7 mouse cellular contexts compared by ENCODE assay signal in genomic region chr7:141468164-141468521, GRCm38 (mm10). TPM values are rescaled to one million over a fixed set of nuclear protein-coding genes. Genes with fewer than 3 reads are reported as not detected.
DNase-seq lines count a peak whose midpoint lies in the region; ATAC-seq and TF ChIP-seq lines count a peak whose summit lies in the region.

No protein-coding gene starts in this region.

- H3K4me3 ChIP-seq in megakaryocyte, embryonic 14.5 days (replicated peaks), result peak overlapping the region; percentile 99
- peak overlapping the region; percentile 67 for H3K4me3 ChIP-seq in embryonic facial prominence, embryonic 11.5 days (ENCODE audit: low read depth, low read length)
- peak overlapping the region; percentile 55 for H3K4me3 ChIP-seq in hindbrain, postnatal 0 days (ENCODE audit: low read length)
- peak overlapping the region; percentile 54 for H3K4me3 ChIP-seq in midbrain, embryonic 14.5 days (replicated peaks; ENCODE audit: low read depth, low read length)

- peak overlapping the region; percentile 80 for H3K9ac ChIP-seq in embryonic facial prominence, embryonic 11.5 days (replicated peaks; ENCODE audit: low read length)
- peak overlapping the region; percentile 69 for H3K9ac ChIP-seq in hindbrain, postnatal 0 days (replicated peaks; ENCODE audit: low read length)
- peak overlapping the region; percentile 75 for H3K9ac ChIP-seq in midbrain, embryonic 14.5 days (replicated peaks; ENCODE audit: low read length)

- DNase-seq in embryonic facial prominence, embryonic 11.5 days (ENCODE audit: low spot score), result no peak
- no peak for DNase-seq in hindbrain, postnatal 0 days (ENCODE audit: low spot score)
- DNase-seq in midbrain, embryonic 14.5 days, result peak; percentile 30
- DNase-seq in c-Kit-positive CD71-positive TER-119-positive erythroid progenitor cells, embryonic 14.5 days (ENCODE audit: low spot score), result no peak

- H3K27ac ChIP-seq in embryonic facial prominence, embryonic 11.5 days (replicated peaks; ENCODE audit: low read depth, low read length), result peak overlapping the region; percentile 67
- peak overlapping the region; percentile 86 for H3K27ac ChIP-seq in hindbrain, postnatal 0 days
- peak overlapping the region; percentile 84 for H3K27ac ChIP-seq in midbrain, embryonic 14.5 days (replicated peaks; ENCODE audit: low read depth, low read length)

- H3K27me3 ChIP-seq in megakaryocyte, embryonic 14.5 days (replicated peaks), result peaks cover 3% of the 10 kb centered on the region
- H3K27me3 ChIP-seq in embryonic facial prominence, embryonic 11.5 days (ENCODE audit: control insufficient read depth, insufficient read depth, low read length), result peaks cover 24% of the 10 kb centered on the region
- peaks cover 18% of the 10 kb centered on the region for H3K27me3 ChIP-seq in hindbrain, postnatal 0 days (ENCODE audit: insufficient read depth, low read length)
- H3K27me3 ChIP-seq in midbrain, embryonic 14.5 days (ENCODE audit: control insufficient read depth, insufficient read depth, low read length), result peaks cover 41% of the 10 kb centered on the region

- peak overlapping the region; percentile 74 for H3K4me2 ChIP-seq in embryonic facial prominence, embryonic 11.5 days (ENCODE audit: low read depth, low read length)
- peak overlapping the region; percentile 74 for H3K4me2 ChIP-seq in hindbrain, postnatal 0 days (ENCODE audit: low read depth, low read length)
- H3K4me2 ChIP-seq in midbrain, embryonic 14.5 days (ENCODE audit: low read length), result peak overlapping the region; percentile 67

- WGBS in embryonic facial prominence, embryonic 11.5 days, result 21% methylated on average over 5 of the region's 5 CpGs
- 22% methylated on average over 5 of the region's 5 CpGs for WGBS in hindbrain, postnatal 0 days
- WGBS in midbrain, embryonic 14.5 days, result 21% methylated on average over 5 of the region's 5 CpGs

- TF ChIP-seq CTCF in hindbrain, postnatal 0 days (IDR thresholded peaks at IDR 0.05; ENCODE audit: low read depth), result no peak

- H3K9me3 ChIP-seq in megakaryocyte, embryonic 14.5 days, result no peaks in the 10 kb centered on the region
- no peaks in the 10 kb centered on the region for H3K9me3 ChIP-seq in embryonic facial prominence, embryonic 11.5 days (replicated peaks; ENCODE audit: control insufficient read depth, low read length)
- no peaks in the 10 kb centered on the region for H3K9me3 ChIP-seq in hindbrain, postnatal 0 days (ENCODE audit: low read length)
- no peaks in the 10 kb centered on the region for H3K9me3 ChIP-seq in midbrain, embryonic 14.5 days (ENCODE audit: control insufficient read depth, low read length)

- peaks cover 57% of the 10 kb centered on the region for H3K36me3 ChIP-seq in megakaryocyte, embryonic 14.5 days (replicated peaks; ENCODE audit: low read length)
- peaks cover 7% of the 10 kb centered on the region; the same call in 1 of the 2 replicates for H3K36me3 ChIP-seq in embryonic facial prominence, embryonic 11.5 days (replicated peaks; ENCODE audit: control insufficient read depth, insufficient read depth, low read depth, low read length)
- peaks cover 12% of the 10 kb centered on the region for H3K36me3 ChIP-seq in hindbrain, postnatal 0 days (ENCODE audit: insufficient read depth, low read length)
- peaks cover 29% of the 10 kb centered on the region for H3K36me3 ChIP-seq in midbrain, embryonic 14.5 days (ENCODE audit: control insufficient read depth, insufficient read depth, low read length)

- no peak for ATAC-seq in megakaryocyte, adult 5-6 weeks (ENCODE audit: poor library complexity, severe bottlenecking)
- no peak for ATAC-seq in embryonic facial prominence, embryonic 11.5 days (replicated peaks; ENCODE audit: insufficient number of reproducible peaks, low FRiP score, low TSS enrichment, low read depth)
- ATAC-seq in hindbrain, postnatal 0 days, result no peak
- peak; percentile 38; the same call in 1 of the 2 replicates for ATAC-seq in midbrain, embryonic 14.5 days (ENCODE audit: low FRiP score, low TSS enrichment)
- no peak for ATAC-seq in megakaryocyte-erythroid progenitor cell, adult 5-6 weeks (replicated peaks; ENCODE audit: low FRiP score, low TSS enrichment, poor library complexity, severe bottlenecking)

- peaks cover 92% of the 10 kb centered on the region for H3K4me1 ChIP-seq in megakaryocyte, embryonic 14.5 days
- H3K4me1 ChIP-seq in embryonic facial prominence, embryonic 11.5 days (ENCODE audit: control insufficient read depth, insufficient read depth, low read length), result peaks cover 27% of the 10 kb centered on the region
- peaks cover 20% of the 10 kb centered on the region; the same call in 1 of the 2 replicates for H3K4me1 ChIP-seq in hindbrain, postnatal 0 days (ENCODE audit: insufficient read depth, low read length)
- H3K4me1 ChIP-seq in midbrain, embryonic 14.5 days (ENCODE audit: control insufficient read depth, insufficient read depth, low read length), result peaks cover 31% of the 10 kb centered on the region

RNA-seq across cellular contexts. Expression of gene Cd151, which starts 1.0 kb away (rescaled TPM):
- 56.1 and 168 TPM in 2 replicates for polyA plus RNA-seq in megakaryocyte, embryonic 14.5 days (2012; ENCODE audit: insufficient read depth, low replicate concordance)
- total RNA-seq in megakaryocyte, adult 5-6 weeks (2015), result 13.3 and 16.8 TPM in 2 replicates
- 21.6 and 26.4 TPM in 2 replicates for total RNA-seq in megakaryocyte, adult 5-6 weeks (2017)
- 39.2 and 42.4 TPM in 2 replicates for polyA plus RNA-seq in embryonic facial prominence, embryonic 11.5 days (2014; fragmentation: Nextera tagmentation; extraction: Ambion mirVana)
- 62.6 and 79.4 TPM in 2 replicates for total RNA-seq in hindbrain, postnatal 0 days (2014; rRNA removed)
- 16.1 and 18.5 TPM in 2 replicates for polyA plus RNA-seq in hindbrain, postnatal 0 days (2015; fragmentation: Nextera tagmentation; extraction: Ambion mirVana)
- polyA plus RNA-seq in midbrain, embryonic 14.5 days (2014; fragmentation: Nextera tagmentation; extraction: Ambion mirVana), result 43.8 and 44.1 TPM in 2 replicates
- total RNA-seq in megakaryocyte-erythroid progenitor cell, adult 5-6 weeks (2014; fragmentation: Nextera tagmentation), result 20.2 and 24.2 TPM in 2 replicates
- 13.2 and 17.6 TPM in 2 replicates for total RNA-seq in megakaryocyte-erythroid progenitor cell, adult 5-6 weeks (2017)

RNA-seq across cellular contexts. Expression of gene Polr2l, which starts 6.8 kb away (rescaled TPM):
- 49.6 and 150 TPM in 2 replicates for polyA plus RNA-seq in megakaryocyte, embryonic 14.5 days (2012; ENCODE audit: insufficient read depth, low replicate concordance)
- 16.6 and 24.0 TPM in 2 replicates for total RNA-seq in megakaryocyte, adult 5-6 weeks (2015)
- total RNA-seq in megakaryocyte, adult 5-6 weeks (2017), result 17.9 and 27.6 TPM in 2 replicates
- polyA plus RNA-seq in embryonic facial prominence, embryonic 11.5 days (2014; fragmentation: Nextera tagmentation; extraction: Ambion mirVana), result 60.6 and 67.2 TPM in 2 replicates
- total RNA-seq in hindbrain, postnatal 0 days (2014; rRNA removed), result 25.5 and 46.1 TPM in 2 replicates
- 75.9 and 81.6 TPM in 2 replicates for polyA plus RNA-seq in hindbrain, postnatal 0 days (2015; fragmentation: Nextera tagmentation; extraction: Ambion mirVana)
- 75.1 and 93.3 TPM in 2 replicates for polyA plus RNA-seq in midbrain, embryonic 14.5 days (2014; fragmentation: Nextera tagmentation; extraction: Ambion mirVana)
- 77.2 and 78.1 TPM in 2 replicates for total RNA-seq in megakaryocyte-erythroid progenitor cell, adult 5-6 weeks (2014; fragmentation: Nextera tagmentation)
- 53.3 and 54.9 TPM in 2 replicates for total RNA-seq in megakaryocyte-erythroid progenitor cell, adult 5-6 weeks (2017)

RNA-seq across cellular contexts. Expression of gene Tspan4, which starts 6.9 kb away (rescaled TPM):
- 53.2 and 54.8 TPM in 2 replicates for polyA plus RNA-seq in megakaryocyte, embryonic 14.5 days (2012; ENCODE audit: insufficient read depth, low replicate concordance)
- total RNA-seq in megakaryocyte, adult 5-6 weeks (2015), result 1.4 and 1.5 TPM in 2 replicates
- 1.9 and 3.3 TPM in 2 replicates for total RNA-seq in megakaryocyte, adult 5-6 weeks (2017)
- polyA plus RNA-seq in embryonic facial prominence, embryonic 11.5 days (2014; fragmentation: Nextera tagmentation; extraction: Ambion mirVana), result 24.8 and 27.3 TPM in 2 replicates
- 101 and 119 TPM in 2 replicates for total RNA-seq in hindbrain, postnatal 0 days (2014; rRNA removed)
- 78.2 and 83.9 TPM in 2 replicates for polyA plus RNA-seq in hindbrain, postnatal 0 days (2015; fragmentation: Nextera tagmentation; extraction: Ambion mirVana)
- polyA plus RNA-seq in midbrain, embryonic 14.5 days (2014; fragmentation: Nextera tagmentation; extraction: Ambion mirVana), result 35.2 and 36.4 TPM in 2 replicates
- 31.6 and 38.2 TPM in 2 replicates for total RNA-seq in megakaryocyte-erythroid progenitor cell, adult 5-6 weeks (2014; fragmentation: Nextera tagmentation)
- 26.0 and 33.9 TPM in 2 replicates for total RNA-seq in megakaryocyte-erythroid progenitor cell, adult 5-6 weeks (2017)

RNA-seq across cellular contexts. Expression of gene Cracr2b, which starts 7.2 kb away (rescaled TPM):
- 19.4 and 29.4 TPM in 2 replicates for polyA plus RNA-seq in megakaryocyte, embryonic 14.5 days (2012; ENCODE audit: insufficient read depth, low replicate concordance)
- total RNA-seq in megakaryocyte, adult 5-6 weeks (2015), result 1.6 and 1.8 TPM in 2 replicates
- total RNA-seq in megakaryocyte, adult 5-6 weeks (2017), result 1.5 and 2.0 TPM in 2 replicates
- polyA plus RNA-seq in embryonic facial prominence, embryonic 11.5 days (2014; fragmentation: Nextera tagmentation; extraction: Ambion mirVana), result 3.5 and 4.8 TPM in 2 replicates
- 2.1 and 5.0 TPM in 2 replicates for total RNA-seq in hindbrain, postnatal 0 days (2014; rRNA removed)
- 6.7 and 9.1 TPM in 2 replicates for polyA plus RNA-seq in hindbrain, postnatal 0 days (2015; fragmentation: Nextera tagmentation; extraction: Ambion mirVana)
- polyA plus RNA-seq in midbrain, embryonic 14.5 days (2014; fragmentation: Nextera tagmentation; extraction: Ambion mirVana), result 3.8 and 4.6 TPM in 2 replicates
- not detected in 2 replicates for total RNA-seq in megakaryocyte-erythroid progenitor cell, adult 5-6 weeks (2014; fragmentation: Nextera tagmentation)
- 0.23 TPM in 1 of 2 replicates, not detected in the other for total RNA-seq in megakaryocyte-erythroid progenitor cell, adult 5-6 weeks (2017)

RNA-seq across cellular contexts. Expression of gene Pnpla2, which starts 13.1 kb away (rescaled TPM):
- 230 and 314 TPM in 2 replicates for polyA plus RNA-seq in megakaryocyte, embryonic 14.5 days (2012; ENCODE audit: insufficient read depth, low replicate concordance)
- total RNA-seq in megakaryocyte, adult 5-6 weeks (2015), result 31.2 and 34.5 TPM in 2 replicates
- 9.1 and 12.3 TPM in 2 replicates for total RNA-seq in megakaryocyte, adult 5-6 weeks (2017)
- polyA plus RNA-seq in embryonic facial prominence, embryonic 11.5 days (2014; fragmentation: Nextera tagmentation; extraction: Ambion mirVana), result 10.5 and 11.1 TPM in 2 replicates
- 8.5 and 10.0 TPM in 2 replicates for total RNA-seq in hindbrain, postnatal 0 days (2014; rRNA removed)
- 20.0 and 22.4 TPM in 2 replicates for polyA plus RNA-seq in hindbrain, postnatal 0 days (2015; fragmentation: Nextera tagmentation; extraction: Ambion mirVana)
- polyA plus RNA-seq in midbrain, embryonic 14.5 days (2014; fragmentation: Nextera tagmentation; extraction: Ambion mirVana), result 15.8 and 15.9 TPM in 2 replicates
- total RNA-seq in megakaryocyte-erythroid progenitor cell, adult 5-6 weeks (2014; fragmentation: Nextera tagmentation), result 29.7 and 32.6 TPM in 2 replicates
- total RNA-seq in megakaryocyte-erythroid progenitor cell, adult 5-6 weeks (2017), result 7.1 and 17.8 TPM in 2 replicates
